Mouse (Mus musculus): Measurements from ENCODE around the gene Ctnnb1. TPM values are rescaled to one million over a fixed set of nuclear protein-coding genes. Genes with fewer than 3 reads are reported as not detected.
A peak's percentile ranks its signal among the peaks of the same experiment; 100 is the strongest.

Gene Ctnnb1
- polyA plus RNA-seq, 1 experiment from 2014 or later, result 645 TPM

DNA sequence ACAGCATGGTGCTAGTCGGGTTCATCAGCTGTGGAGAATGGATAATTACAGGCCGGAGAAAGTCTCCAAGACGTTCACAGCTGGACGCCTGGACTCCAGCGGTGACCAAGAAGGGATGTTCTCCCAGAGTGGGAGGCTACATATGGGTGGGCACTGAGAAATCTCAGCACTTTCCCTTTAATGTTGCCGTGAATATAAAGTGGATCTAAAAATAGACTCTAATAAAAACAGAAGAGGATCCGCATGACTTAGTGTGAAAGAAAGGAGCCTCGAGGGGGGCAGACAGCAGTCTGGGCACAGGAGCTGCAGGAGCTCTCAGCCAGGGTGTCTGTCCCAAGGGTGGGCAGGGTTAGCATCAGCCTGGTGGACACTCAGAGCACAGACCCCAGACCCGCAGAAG lies 59.1 kb downstream of the Ctnnb1 start:
- H3K4me2 ChIP-seq, result no peak overlapping the region
- H3K4me1 ChIP-seq, result peaks cover 51% of the 10 kb centered on the region
- 0 out of 2 replicates have a peak, but pooled peaks cover 2% of the 10 kb centered on the region for H3K36me3 ChIP-seq (ENCODE audit: poor library complexity, severe bottlenecking)
- H3K27ac ChIP-seq, result peak overlapping the region; percentile 72
- no peak overlapping the region for H3K9ac ChIP-seq
- ATAC-seq, result peak; percentile 61
- H3K4me3 ChIP-seq, result no peak overlapping the region
- WGBS, result 46% methylated on average over 9 of the region's 9 CpGs
- H3K9me3 ChIP-seq (replicated peaks), result no peaks in the 10 kb centered on the region
- H3K27me3 ChIP-seq, result no peaks in the 10 kb centered on the region

DNA sequence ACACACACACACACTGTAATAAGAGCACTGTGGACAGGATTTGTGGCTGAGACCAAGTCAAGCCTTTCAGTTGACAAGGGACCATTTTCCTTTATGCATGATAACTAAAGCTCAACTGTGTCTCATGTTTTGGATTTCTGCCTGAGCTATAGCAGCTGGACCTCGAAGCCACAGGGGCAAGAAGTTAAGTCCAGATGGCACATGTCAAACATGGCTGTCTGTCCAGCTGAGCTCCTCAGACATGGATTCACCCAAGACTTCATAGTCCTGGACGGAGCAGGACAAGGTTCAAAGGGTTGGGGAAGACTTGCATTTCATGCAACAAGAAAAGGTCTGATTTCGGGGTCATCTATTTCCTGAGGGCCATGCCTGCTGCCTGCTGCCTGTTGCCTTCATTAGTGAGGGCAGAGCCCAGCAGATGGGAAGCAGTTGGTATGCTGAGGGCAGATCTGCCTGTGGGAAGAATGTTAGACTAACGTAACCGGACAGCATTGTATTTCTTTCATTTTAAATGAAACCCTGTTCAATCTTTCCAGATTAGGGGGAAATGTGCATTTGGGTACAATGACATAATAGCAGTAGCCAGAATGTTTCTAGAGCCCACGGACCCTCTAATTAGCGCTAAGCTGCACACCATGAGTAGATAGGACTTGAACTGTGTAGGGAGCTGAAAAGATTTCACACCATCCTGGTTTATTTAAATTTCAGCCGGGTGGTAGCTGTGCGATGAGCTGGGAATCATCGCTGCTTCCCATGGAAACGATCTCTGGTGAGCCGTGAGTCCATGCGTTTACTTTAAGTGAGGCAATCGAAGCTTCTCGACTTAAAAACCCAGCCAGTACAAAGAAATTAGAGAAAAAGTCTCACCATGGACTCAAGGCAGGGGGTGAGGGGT lies 61.0 kb downstream of the Ctnnb1 start:
- Histone ChIP-seq H3K4me3 (no peak overlapping the region), H3K9ac (no peak overlapping the region), H3K9me3 (replicated peaks) (no peaks in the 10 kb centered on the region), H3K27ac (peak overlapping the region; percentile 54), H3K27me3 (no peaks in the 10 kb centered on the region), H3K4me2 (0 out of 2 replicates have a peak overlapping the region, but pooled peaks have one; percentile 4), H3K36me3 (ENCODE audit: poor library complexity, severe bottlenecking) (0 out of 2 replicates have a peak, but pooled peaks cover 2% of the 10 kb centered on the region), H3K4me1 (peaks cover 69% of the 10 kb centered on the region)
- WGBS, result 24% methylated on average over 15 of the region's 15 CpGs
- ATAC-seq, result peak; percentile 46; the same call in 1 of the 2 replicates

DNA sequence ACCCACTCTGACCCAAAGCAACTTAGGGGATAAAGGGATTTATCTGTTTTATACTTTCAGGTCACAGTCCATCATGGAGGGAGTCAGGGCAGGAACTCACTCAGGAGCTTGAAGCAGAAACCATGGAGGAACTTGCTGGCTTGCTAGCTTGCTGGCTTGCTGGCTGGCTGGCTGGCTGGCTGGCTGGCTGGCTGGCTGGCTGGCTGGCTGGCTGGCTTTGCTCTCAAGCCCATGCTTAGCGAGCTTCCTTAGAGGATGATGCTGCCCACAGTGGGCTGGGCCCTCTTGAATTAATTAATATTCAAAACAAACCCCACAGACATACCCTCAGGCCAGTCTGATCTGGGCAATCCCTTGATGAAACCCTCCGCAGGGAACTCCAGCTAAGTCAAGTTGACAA lies 62.8 kb downstream of the Ctnnb1 start:
- peaks cover 68% of the 10 kb centered on the region for H3K4me1 ChIP-seq
- 58% methylated on average over 2 of the region's 2 CpGs for WGBS

DNA sequence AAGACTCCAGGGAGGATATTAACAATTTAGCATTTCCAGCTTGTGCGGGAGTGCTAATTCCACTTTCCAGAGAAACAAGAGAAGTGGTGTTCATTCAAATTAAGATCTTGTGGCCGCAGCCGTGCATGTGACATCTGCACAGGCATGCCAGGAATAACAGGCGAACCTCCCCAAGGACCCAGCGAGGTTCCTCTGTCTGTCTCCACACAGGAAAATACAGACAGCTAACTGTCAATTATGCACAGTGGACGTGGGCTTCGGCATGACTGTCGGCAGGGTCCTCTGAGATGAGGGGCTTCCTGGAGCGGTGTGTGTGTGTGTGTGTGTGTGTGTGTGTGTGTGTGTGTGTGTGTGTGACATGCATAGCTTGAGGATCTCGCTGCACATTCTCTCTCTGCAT lies 64.0 kb downstream of the Ctnnb1 start:
- no peaks in the 10 kb centered on the region for H3K27me3 ChIP-seq
- no peak overlapping the region for H3K4me3 ChIP-seq
- H3K4me1 ChIP-seq, result peaks cover 56% of the 10 kb centered on the region
- WGBS, result 65% methylated on average over 10 of the region's 10 CpGs
- H3K9me3 ChIP-seq (replicated peaks), result no peaks in the 10 kb centered on the region
- ATAC-seq, result no peak
- no peak overlapping the region for H3K9ac ChIP-seq
- H3K27ac ChIP-seq, result no peak overlapping the region
- no peaks in the 10 kb centered on the region for H3K36me3 ChIP-seq (ENCODE audit: poor library complexity, severe bottlenecking)
- no peak overlapping the region for H3K4me2 ChIP-seq

More for the DNA sequence above, 62.8 kb downstream of the Ctnnb1 start:
- no peak overlapping the region for H3K27ac ChIP-seq
- no peaks in the 10 kb centered on the region for H3K9me3 ChIP-seq (replicated peaks)
- H3K9ac ChIP-seq, result no peak overlapping the region
- H3K27me3 ChIP-seq, result no peaks in the 10 kb centered on the region
- no peak for ATAC-seq
- no peak overlapping the region for H3K4me2 ChIP-seq
- H3K4me3 ChIP-seq, result no peak overlapping the region
- H3K36me3 ChIP-seq (ENCODE audit: poor library complexity, severe bottlenecking), result no peaks in the 10 kb centered on the region

DNA sequence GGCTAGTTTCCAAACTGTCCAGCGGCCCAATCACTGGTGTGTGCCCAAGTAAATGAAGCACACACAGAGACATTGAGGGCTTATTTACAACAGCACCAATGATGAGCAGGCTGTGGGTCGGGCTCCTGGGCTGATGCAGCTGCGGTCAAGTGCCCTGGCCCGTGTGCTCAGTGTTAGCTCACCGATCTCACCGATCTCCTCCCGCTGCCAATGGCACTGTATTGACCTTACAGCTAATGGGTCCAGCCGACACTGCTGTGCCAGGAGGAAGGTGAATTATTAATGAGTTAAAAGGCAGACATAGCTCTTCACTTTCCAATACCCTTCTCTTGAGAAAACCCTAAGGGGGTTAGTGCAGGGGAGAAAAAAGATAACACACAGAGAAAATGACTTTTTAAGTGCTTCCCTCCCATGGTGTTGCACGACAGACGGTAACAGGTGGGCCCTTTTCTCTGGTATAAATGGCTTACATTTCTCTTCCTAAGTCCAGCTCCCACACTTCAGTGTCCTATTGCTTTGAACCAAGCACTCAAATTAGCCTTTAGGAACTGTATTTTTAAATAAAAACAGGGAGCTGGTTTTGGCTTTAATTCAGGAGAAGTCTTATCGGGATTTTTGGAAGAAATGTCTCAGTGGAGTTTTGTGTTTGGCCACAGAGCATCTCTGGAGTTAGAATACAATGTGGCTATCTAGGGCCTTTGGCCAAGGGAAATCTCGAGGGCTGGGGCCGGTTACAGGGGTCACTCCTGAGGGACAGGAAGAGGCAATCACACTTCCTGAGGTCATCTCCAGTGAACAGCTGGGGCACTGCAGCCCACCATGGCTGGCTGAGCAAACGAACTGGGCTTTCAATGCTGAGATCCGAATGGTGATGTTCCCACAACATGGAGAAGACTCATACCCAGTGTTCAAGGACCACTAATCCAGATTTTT lies 65.5 kb downstream of the Ctnnb1 start:
- WGBS, result 70% methylated on average over 15 of the region's 15 CpGs
- no peaks in the 10 kb centered on the region for H3K36me3 ChIP-seq (ENCODE audit: poor library complexity, severe bottlenecking)
- H3K4me3 ChIP-seq, result no peak overlapping the region
- no peak overlapping the region for H3K27ac ChIP-seq
- no peak for ATAC-seq
- peaks cover 41% of the 10 kb centered on the region for H3K4me1 ChIP-seq
- no peak overlapping the region for H3K9ac ChIP-seq
- no peaks in the 10 kb centered on the region for H3K9me3 ChIP-seq (replicated peaks)
- no peak overlapping the region for H3K4me2 ChIP-seq
- no peaks in the 10 kb centered on the region for H3K27me3 ChIP-seq

DNA sequence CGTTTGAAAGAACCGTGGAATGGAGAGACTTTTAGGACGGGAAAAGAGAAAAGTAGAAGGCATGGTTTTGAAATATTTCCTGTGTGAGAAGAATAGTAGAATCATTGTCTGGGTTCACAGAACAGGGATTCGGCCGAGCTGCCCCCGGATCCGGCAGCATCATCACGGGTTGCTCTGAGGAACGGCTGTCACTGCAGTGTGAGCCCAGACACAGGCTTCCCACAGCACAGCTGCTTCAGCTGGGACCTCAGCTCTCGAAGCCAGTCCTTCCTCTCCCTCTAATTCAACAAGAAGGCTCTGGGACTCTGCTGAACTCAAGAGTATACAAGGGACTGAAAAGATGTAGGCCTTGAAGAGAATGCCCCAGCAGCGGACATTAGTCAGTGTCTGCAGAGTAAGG lies 69.7 kb downstream of the Ctnnb1 start:
- H3K27ac ChIP-seq, result no peak overlapping the region
- H3K9me3 ChIP-seq (replicated peaks), result no peaks in the 10 kb centered on the region
- no peaks in the 10 kb centered on the region for H3K27me3 ChIP-seq
- no peak overlapping the region for H3K4me2 ChIP-seq
- H3K4me1 ChIP-seq, result peaks cover 35% of the 10 kb centered on the region
- ATAC-seq, result no peak
- WGBS, result 85% methylated on average over 11 of the region's 11 CpGs
- H3K4me3 ChIP-seq, result no peak overlapping the region
- no peak overlapping the region for H3K9ac ChIP-seq
- no peaks in the 10 kb centered on the region for H3K36me3 ChIP-seq (ENCODE audit: poor library complexity, severe bottlenecking)

DNA sequence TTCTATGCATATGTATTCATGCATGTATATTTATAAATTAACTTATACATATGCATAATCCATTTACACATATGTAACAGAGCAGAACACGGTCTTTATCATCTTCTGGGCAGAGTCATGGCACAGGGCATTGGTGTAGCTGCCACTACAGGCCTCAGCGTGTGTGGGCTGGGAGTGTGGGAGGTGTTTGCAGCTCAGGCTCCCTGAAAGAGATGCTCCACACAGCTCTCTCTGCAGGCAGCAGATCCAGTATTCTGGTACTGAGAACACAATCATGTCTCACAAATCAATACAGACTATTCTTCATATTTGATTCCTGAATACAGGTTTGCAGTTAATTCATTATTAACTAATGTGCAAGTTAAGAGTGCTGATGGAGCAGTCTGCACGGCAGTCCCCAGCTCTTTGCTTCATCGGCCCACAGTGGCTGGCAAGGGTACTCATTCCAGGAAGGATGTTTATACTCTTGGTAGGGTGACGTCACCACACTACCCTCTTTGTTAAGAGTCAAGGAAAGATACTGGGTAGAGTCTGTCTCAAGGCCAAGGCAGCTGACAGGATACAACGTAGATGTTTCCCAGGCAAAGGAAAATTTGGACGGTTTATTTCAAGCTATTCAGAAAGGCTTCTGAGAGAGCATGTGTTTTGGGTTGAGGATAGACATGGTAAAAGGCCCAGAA lies 71.8 kb downstream of the Ctnnb1 start:
- no peak overlapping the region for H3K4me2 ChIP-seq
- no peak overlapping the region for H3K4me3 ChIP-seq
- ATAC-seq, result peak; percentile 52; the same call in 1 of the 2 replicates
- H3K4me1 ChIP-seq, result peaks cover 23% of the 10 kb centered on the region
- no peaks in the 10 kb centered on the region for H3K27me3 ChIP-seq
- no peaks in the 10 kb centered on the region for H3K9me3 ChIP-seq (replicated peaks)
- H3K36me3 ChIP-seq (ENCODE audit: poor library complexity, severe bottlenecking), result no peaks in the 10 kb centered on the region
- no peak overlapping the region for H3K9ac ChIP-seq
- peak overlapping the region; percentile 32; the same call in 1 of the 2 replicates for H3K27ac ChIP-seq
- 61% methylated on average over 7 of the region's 7 CpGs for WGBS

DNA sequence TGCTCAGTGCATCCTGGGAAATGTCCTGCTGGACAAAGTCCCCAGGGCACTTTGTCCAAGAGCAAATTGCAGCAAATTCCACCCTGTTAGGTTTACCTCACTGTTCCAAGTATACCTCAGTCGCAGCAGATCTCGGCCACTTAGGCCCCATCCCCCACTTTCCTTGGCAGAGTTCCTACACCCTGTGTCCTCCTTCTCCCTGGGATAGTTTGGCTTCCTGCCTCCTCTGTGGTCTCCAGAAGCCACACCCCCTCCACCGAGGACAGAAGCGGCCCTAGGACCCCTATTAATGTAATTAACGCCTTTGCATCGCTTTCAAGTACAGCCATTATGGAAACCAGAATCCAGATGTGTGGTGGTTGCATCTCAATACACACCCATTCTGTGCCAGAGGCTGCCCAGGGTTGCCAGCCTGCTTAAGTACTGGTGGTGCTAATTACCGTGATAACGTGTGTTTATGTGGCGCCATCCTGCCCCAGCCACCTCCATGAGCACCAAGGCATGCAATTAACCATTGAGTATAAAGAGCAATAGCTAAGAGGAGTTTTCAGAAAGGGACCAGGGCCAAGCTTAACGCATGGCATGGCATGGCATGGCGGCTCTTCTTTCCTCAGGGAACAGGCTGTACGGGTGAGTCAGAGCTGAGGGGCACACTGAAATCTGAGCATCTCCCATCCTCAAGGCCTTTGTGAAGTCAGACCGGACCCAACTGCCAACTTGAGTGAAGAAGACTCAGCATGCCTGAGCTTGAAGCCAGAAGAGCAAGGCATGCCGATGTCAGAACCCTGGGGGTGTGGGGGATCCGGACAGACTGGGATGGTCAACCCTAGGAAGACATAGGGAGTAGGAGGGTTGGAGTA lies 72.9 kb downstream of the Ctnnb1 start:
- peak; percentile 78 for ATAC-seq
- WGBS, result 45% methylated on average over 15 of the region's 15 CpGs
- H3K27me3 ChIP-seq, result no peaks in the 10 kb centered on the region
- H3K36me3 ChIP-seq (ENCODE audit: poor library complexity, severe bottlenecking), result no peaks in the 10 kb centered on the region
- H3K9me3 ChIP-seq (replicated peaks), result no peaks in the 10 kb centered on the region
- H3K27ac ChIP-seq, result peak overlapping the region; percentile 26; the same call in 1 of the 2 replicates
- H3K4me2 ChIP-seq, result no peak overlapping the region
- H3K9ac ChIP-seq, result no peak overlapping the region
- peaks cover 23% of the 10 kb centered on the region for H3K4me1 ChIP-seq
- H3K4me3 ChIP-seq, result no peak overlapping the region

DNA sequence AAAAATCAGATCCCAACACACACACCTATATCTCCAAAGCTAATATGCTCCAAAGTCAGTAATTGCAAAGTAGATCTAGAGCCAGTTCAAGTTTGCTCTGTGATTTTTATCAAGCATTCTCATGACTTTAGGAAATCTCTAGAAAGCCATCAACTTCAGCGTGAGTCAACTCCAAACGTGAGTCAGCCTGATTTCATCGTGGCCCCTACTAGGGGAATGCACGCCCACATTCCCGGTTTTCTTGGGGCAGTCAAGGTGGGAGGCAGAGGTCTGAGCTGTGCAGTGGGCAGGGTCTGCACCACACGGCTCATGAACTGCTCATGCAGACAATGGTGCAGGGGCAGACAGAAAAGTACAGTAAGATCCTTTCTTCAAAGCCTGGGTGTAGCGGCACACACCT lies 76.9 kb downstream of the Ctnnb1 start:
- Histone ChIP-seq H3K4me1 (peaks cover 22% of the 10 kb centered on the region), H3K36me3 (ENCODE audit: poor library complexity, severe bottlenecking) (no peaks in the 10 kb centered on the region), H3K27ac (no peak overlapping the region), H3K9me3 (replicated peaks) (no peaks in the 10 kb centered on the region), H3K4me3 (no peak overlapping the region), H3K9ac (no peak overlapping the region), H3K27me3 (no peaks in the 10 kb centered on the region), H3K4me2 (no peak overlapping the region)
- 85% methylated on average over 7 of the region's 7 CpGs for whole genome bisulfite sequencing
- no peak for ATAC-seq

Data from forebrain, embryonic 13.5 days (tissue).